Mouse (Mus musculus) cortical plate, adult 2 months (tissue): ENCODE results near the gene Gemin6.

Experiments
- CTCF ChIP-seq: fragments of 200-500 bp; IDR thresholded peaks from 2 replicates; pipeline ENCODE4 v1.5.1; 2011; ENCODE audit warnings: mild to moderate bottlenecking, control low read depth, low read length; ENCODE audit not compliant: insufficient read depth; ENCODE audit errors: extremely low read depth
- POLR2A ChIP-seq: fragments of 200-500 bp; IDR thresholded peaks from 2 replicates; pipeline ENCODE4 v1.6.1; 2011; ENCODE audit warnings: mild to moderate bottlenecking, low read length, control low read depth; ENCODE audit not compliant: insufficient read depth; ENCODE audit errors: extremely low read depth

- no peak for TF ChIP-seq POLR2A
- TF ChIP-seq CTCF: no peak
Measured at GRCm38 (mm10) chr17:80175386-80175739, 48.9 kb upstream of the Gemin6 start.
